In genomic region chr1:133025051-133025795, GRCm38 (mm10) we compare ENCODE assay signal across 7 mouse cellular contexts. TPM values are rescaled to one million over a fixed set of nuclear protein-coding genes. Genes with fewer than 3 reads are reported as not detected.
DNase-seq lines count a peak whose midpoint lies in the region; ATAC-seq lines count a peak whose summit lies in the region.

No protein-coding gene starts in this region.

- peak overlapping the region; percentile 94 for H3K9ac ChIP-seq in embryonic facial prominence, embryonic 11.5 days (replicated peaks; ENCODE audit: low read length)
- H3K9ac ChIP-seq in limb, embryonic 11.5 days (ENCODE audit: low read length), result peak overlapping the region; percentile 89
- peak overlapping the region; percentile 89 for H3K9ac ChIP-seq in midbrain, embryonic 14.5 days (replicated peaks; ENCODE audit: low read length)

- WGBS in embryonic facial prominence, embryonic 11.5 days, result 2% methylated on average over 40 of the region's 40 CpGs
- WGBS in limb, embryonic 11.5 days, result under 1% methylated on average over 40 of the region's 40 CpGs
- WGBS in midbrain, embryonic 14.5 days, result 1% methylated on average over 40 of the region's 40 CpGs

- H3K4me1 ChIP-seq in embryonic facial prominence, embryonic 11.5 days (ENCODE audit: control insufficient read depth, insufficient read depth, low read length), result no peaks in the 10 kb centered on the region; the same call in 1 of the 2 replicates
- H3K4me1 ChIP-seq in limb, embryonic 11.5 days (ENCODE audit: control insufficient read depth, insufficient read depth, low read length), result no peaks in the 10 kb centered on the region
- peaks cover 7% of the 10 kb centered on the region for H3K4me1 ChIP-seq in midbrain, embryonic 14.5 days (ENCODE audit: control insufficient read depth, insufficient read depth, low read length)

- H3K27me3 ChIP-seq in embryonic facial prominence, embryonic 11.5 days (ENCODE audit: control insufficient read depth, insufficient read depth, low read length), result no peaks in the 10 kb centered on the region
- no peaks in the 10 kb centered on the region for H3K27me3 ChIP-seq in limb, embryonic 11.5 days (ENCODE audit: control insufficient read depth, insufficient read depth, low read length)
- no peaks in the 10 kb centered on the region for H3K27me3 ChIP-seq in midbrain, embryonic 14.5 days (ENCODE audit: control insufficient read depth, insufficient read depth, low read length)

- peak overlapping the region; percentile 91 for H3K4me3 ChIP-seq in embryonic facial prominence, embryonic 11.5 days (ENCODE audit: low read depth, low read length)
- H3K4me3 ChIP-seq in limb, embryonic 11.5 days (ENCODE audit: low read depth, low read length), result peak overlapping the region; percentile 72
- peak overlapping the region; percentile 83 for H3K4me3 ChIP-seq in midbrain, embryonic 14.5 days (replicated peaks; ENCODE audit: low read depth, low read length)

- DNase-seq in adrenal gland, postnatal 14 days, result peak; percentile 94
- DNase-seq in embryonic facial prominence, embryonic 11.5 days (ENCODE audit: low spot score), result peak; percentile 97
- DNase-seq in heart, adult 11 months, result peak; percentile 99
- DNase-seq in kidney, adult 18-20 months, result peak; percentile 86
- DNase-seq in limb, embryonic 11.5 days (ENCODE audit: low spot score), result peak; percentile 95
- DNase-seq in midbrain, embryonic 14.5 days, result peak; percentile 97
- peak; percentile 75 to 78 for DNase-seq in spleen, adult 18-20 months

- H3K9me3 ChIP-seq in embryonic facial prominence, embryonic 11.5 days (replicated peaks; ENCODE audit: control insufficient read depth, low read length), result no peaks in the 10 kb centered on the region
- no peaks in the 10 kb centered on the region for H3K9me3 ChIP-seq in limb, embryonic 11.5 days (ENCODE audit: control insufficient read depth, low read length)
- no peaks in the 10 kb centered on the region for H3K9me3 ChIP-seq in midbrain, embryonic 14.5 days (ENCODE audit: control insufficient read depth, low read length)

- no peaks in the 10 kb centered on the region for H3K36me3 ChIP-seq in embryonic facial prominence, embryonic 11.5 days (replicated peaks; ENCODE audit: control insufficient read depth, insufficient read depth, low read depth, low read length)
- no peaks in the 10 kb centered on the region for H3K36me3 ChIP-seq in limb, embryonic 11.5 days (ENCODE audit: control insufficient read depth, insufficient read depth, low read length)
- H3K36me3 ChIP-seq in midbrain, embryonic 14.5 days (ENCODE audit: control insufficient read depth, insufficient read depth, low read length), result no peaks in the 10 kb centered on the region

- H3K27ac ChIP-seq in embryonic facial prominence, embryonic 11.5 days (replicated peaks; ENCODE audit: low read depth, low read length), result peak overlapping the region; percentile 85
- peak overlapping the region; percentile 72 for H3K27ac ChIP-seq in limb, embryonic 11.5 days (replicated peaks; ENCODE audit: low read depth, low read length)
- peak overlapping the region; percentile 92 for H3K27ac ChIP-seq in midbrain, embryonic 14.5 days (replicated peaks; ENCODE audit: low read depth, low read length)

- H3K4me2 ChIP-seq in embryonic facial prominence, embryonic 11.5 days (ENCODE audit: low read depth, low read length), result peak overlapping the region; percentile 55
- H3K4me2 ChIP-seq in limb, embryonic 11.5 days (ENCODE audit: low read depth, severe bottlenecking), result peak overlapping the region; percentile 46
- H3K4me2 ChIP-seq in midbrain, embryonic 14.5 days (ENCODE audit: low read length), result peak overlapping the region; percentile 67

- ATAC-seq in embryonic facial prominence, embryonic 11.5 days (replicated peaks; ENCODE audit: insufficient number of reproducible peaks, low FRiP score, low TSS enrichment, low read depth), result peak; percentile 97
- ATAC-seq in limb, embryonic 11.5 days (ENCODE audit: insufficient number of reproducible peaks, low FRiP score, low TSS enrichment, low read depth), result peak; percentile 96
- peak; percentile 96 for ATAC-seq in midbrain, embryonic 14.5 days (ENCODE audit: low FRiP score, low TSS enrichment)

RNA-seq across cellular contexts. Expression of gene Mdm4, which starts 5.1 kb away (rescaled TPM):
- total RNA-seq in adrenal gland, postnatal 14 days (2021), result 73.7 and 95.4 TPM in 2 replicates
- polyA plus RNA-seq in embryonic facial prominence, embryonic 11.5 days (2014; fragmentation: Nextera tagmentation; extraction: Ambion mirVana), result 33.7 and 35.7 TPM in 2 replicates
- polyA plus RNA-seq in limb, embryonic 11.5 days (2014; fragmentation: Nextera tagmentation; extraction: Ambion mirVana), result 33.2 and 41.5 TPM in 2 replicates
- polyA plus RNA-seq in midbrain, embryonic 14.5 days (2014; fragmentation: Nextera tagmentation; extraction: Ambion mirVana), result 52.5 and 53.5 TPM in 2 replicates

RNA-seq across cellular contexts. Expression of gene Pik3c2b, which starts 20.2 kb away (rescaled TPM):
- 8.4 and 11.3 TPM in 2 replicates for total RNA-seq in adrenal gland, postnatal 14 days (2021)
- 6.5 and 8.2 TPM in 2 replicates for polyA plus RNA-seq in embryonic facial prominence, embryonic 11.5 days (2014; fragmentation: Nextera tagmentation; extraction: Ambion mirVana)
- polyA plus RNA-seq in limb, embryonic 11.5 days (2014; fragmentation: Nextera tagmentation; extraction: Ambion mirVana), result 6.4 and 7.7 TPM in 2 replicates
- 14.3 and 17.0 TPM in 2 replicates for polyA plus RNA-seq in midbrain, embryonic 14.5 days (2014; fragmentation: Nextera tagmentation; extraction: Ambion mirVana)

Comparison
In these comparisons a context has a peak if more than half of its experiments do, and no peak if none do; other contexts are left out.
1. Peak in every context shown above with its lines: DNase-seq, ATAC-seq, H3K4me3 ChIP-seq and H3K27ac ChIP-seq.